Mouse (Mus musculus) hindbrain, embryonic 12.5 days (tissue): Measurements from ENCODE around the gene Gpalpp1. TPM values are rescaled to one million over a fixed set of nuclear protein-coding genes. Genes with fewer than 3 reads are reported as not detected.
A peak's percentile ranks its signal among the peaks of the same experiment; 100 is the strongest.

ENCODE experiments used
- ATAC-seq: fragments of 200-750 bp; cut with Nextera tagmentation; 2 replicates; pipeline ENCODE4 v1.8.0; 2017; ENCODE audit warnings: moderate TSS enrichment; ENCODE audit not compliant: low FRiP score
- H3K27ac ChIP-seq: fragments of 300-500 bp; sonication (generic); 2 replicates; pipeline ENCODE4 v1.5.1; 2016; ENCODE audit warnings: mild to moderate bottlenecking
- H3K27me3 ChIP-seq: fragments of 300-500 bp; sonication (generic); 2 replicates; pipeline ENCODE4 v1.6.1; 2016; ENCODE audit warnings: mild to moderate bottlenecking
- H3K36me3 ChIP-seq: fragments of 300-500 bp; sonication (generic); 2 replicates; pipeline ENCODE4 v1.6.1; 2016; ENCODE audit warnings: mild to moderate bottlenecking
- H3K4me1 ChIP-seq: fragments of 300-500 bp; sonication (generic); 2 replicates; pipeline ENCODE4 v1.6.1; 2016
- H3K4me2 ChIP-seq: fragments of 300-500 bp; sonication (generic); replicated peaks from 2 replicates; pipeline ENCODE4 v1.6.1; 2016; ENCODE audit warnings: mild to moderate bottlenecking
- H3K4me3 ChIP-seq: fragments of 300-500 bp; sonication (generic); 2 replicates; pipeline ENCODE4 v1.5.1; 2016; ENCODE audit warnings: mild to moderate bottlenecking
- H3K9ac ChIP-seq: fragments of 300-500 bp; sonication (generic); 2 replicates; pipeline ENCODE4 v1.6.1; 2016; ENCODE audit warnings: mild to moderate bottlenecking, moderate library complexity
- H3K9me3 ChIP-seq: fragments of 300-500 bp; sonication (generic); replicated peaks from 2 replicates; pipeline ENCODE4 v1.6.1; 2016; ENCODE audit warnings: mild to moderate bottlenecking
- WGBS: fragments of 180-500 bp; shearing (Covaris S2); methylation state at CpG from one replicate; pipeline ENCODE4 v1.1.7; 2016; 5-methylcytosine and 5-hydroxymethylcytosine counted together
- polyA plus RNA-seq: library from polyadenylated mRNA; unstranded; fragments of >200 nt; fragmentation: Nextera tagmentation; extraction: Ambion mirVana; gene quantifications from 2 replicates; pipeline ENCODE4 v1.2.1, GENCODE M21; 2016

The Gpalpp1 gene
- 18.5 and 18.8 TPM in 2 replicates for polyA plus RNA-seq

- Histone ChIP-seq H3K36me3 (peaks cover 24% of the 10 kb centered on the region), H3K4me3 (peak within 1 kb of the TSS; percentile 71), H3K4me2 (peak within 1 kb of the TSS; percentile 90), H3K9ac (peak within 1 kb of the TSS; percentile 70), H3K27me3 (no peaks in the 10 kb centered on the region), H3K27ac (peak within 1 kb of the TSS; percentile 68), H3K9me3 (no peaks in the 10 kb centered on the region), H3K4me1 (peaks cover 22% of the 10 kb centered on the region)
- WGBS = under 1% methylated on average over 69 of the region's 69 CpGs
- ATAC-seq = peak; percentile 99
Observed at GRCm38 (mm10) chr14:76110396-76111221, at the start of gene Gpalpp1, which contains the start of gene Nufip1. Gpalpp1 (minus strand) TSS chr14:76110760. Nufip1 (plus strand) TSS chr14:76110891.

- H3K9ac ChIP-seq = no peak overlapping the region
- no peak overlapping the region for H3K4me3 ChIP-seq
- no peaks in the 10 kb centered on the region for H3K27me3 ChIP-seq
- H3K27ac ChIP-seq = no peak overlapping the region
- ATAC-seq = no peak
- 61% methylated on average over 5 of the region's 5 CpGs for WGBS
- peaks cover 2% of the 10 kb centered on the region for H3K4me1 ChIP-seq
- no peaks in the 10 kb centered on the region for H3K36me3 ChIP-seq
- H3K4me2 ChIP-seq = no peak overlapping the region
- H3K9me3 ChIP-seq = peaks cover 4% of the 10 kb centered on the region
Observed at GRCm38 (mm10) chr14:76158192-76158785, 47.7 kb upstream of the Gpalpp1 start.

- H3K27ac ChIP-seq = no peak overlapping the region
- no peaks in the 10 kb centered on the region for H3K36me3 ChIP-seq
- H3K9me3 ChIP-seq = no peaks in the 10 kb centered on the region
- ATAC-seq = no peak
- H3K9ac ChIP-seq = no peak overlapping the region
- H3K4me1 ChIP-seq = peaks cover 13% of the 10 kb centered on the region
- 22% methylated on average over 6 of the region's 6 CpGs for WGBS
- H3K27me3 ChIP-seq = no peaks in the 10 kb centered on the region
- H3K4me2 ChIP-seq = no peak overlapping the region
- H3K4me3 ChIP-seq = no peak overlapping the region
Observed at GRCm38 (mm10) chr14:76153828-76154227, 43.3 kb upstream of the Gpalpp1 start.

- H3K9ac ChIP-seq = peak overlapping the region; percentile 35; the same call in 1 of the 2 replicates
- ATAC-seq = peak; percentile 14; the same call in 1 of the 2 replicates
Observed at GRCm38 (mm10) chr14:76153003-76153675, 42.6 kb upstream of the Gpalpp1 start.

GRCm38 (mm10) chr14:76152162-76153002, 41.8 kb upstream of the Gpalpp1 start:
- peak; percentile 96 for ATAC-seq
- peak overlapping the region; percentile 59 for H3K4me3 ChIP-seq
- H3K4me2 ChIP-seq = peak overlapping the region; percentile 63
- WGBS = under 1% methylated on average over 41 of the region's 41 CpGs
- peaks cover 13% of the 10 kb centered on the region for H3K4me1 ChIP-seq
- peak overlapping the region; percentile 96 for H3K27ac ChIP-seq
- H3K27me3 ChIP-seq = no peaks in the 10 kb centered on the region
- H3K9me3 ChIP-seq = no peaks in the 10 kb centered on the region
- no peaks in the 10 kb centered on the region for H3K36me3 ChIP-seq
- peak overlapping the region; percentile 81 for H3K9ac ChIP-seq

More at GRCm38 (mm10) chr14:76153003-76153675, 42.6 kb upstream of the Gpalpp1 start:
- peak overlapping the region; percentile 82 for H3K27ac ChIP-seq
- no peaks in the 10 kb centered on the region for H3K36me3 ChIP-seq
- peak overlapping the region; percentile 63 for H3K4me2 ChIP-seq
- no peaks in the 10 kb centered on the region for H3K9me3 ChIP-seq
- no peaks in the 10 kb centered on the region for H3K27me3 ChIP-seq
- peaks cover 13% of the 10 kb centered on the region for H3K4me1 ChIP-seq
- peak overlapping the region; percentile 59 for H3K4me3 ChIP-seq
- WGBS = 4% methylated on average over 24 of the region's 24 CpGs

- peak overlapping the region; percentile 63 for H3K4me2 ChIP-seq
- H3K4me1 ChIP-seq = peaks cover 13% of the 10 kb centered on the region
- H3K27me3 ChIP-seq = no peaks in the 10 kb centered on the region
- peak overlapping the region; percentile 96 for H3K27ac ChIP-seq
- ATAC-seq = no peak
- no peaks in the 10 kb centered on the region for H3K36me3 ChIP-seq
- no peaks in the 10 kb centered on the region for H3K9me3 ChIP-seq
- H3K9ac ChIP-seq = peak overlapping the region; percentile 81; the same call in 1 of the 2 replicates
- H3K4me3 ChIP-seq = peak overlapping the region; percentile 59
- 3% methylated on average over 10 of the region's 10 CpGs for WGBS
Observed at GRCm38 (mm10) chr14:76151820-76152161, 41.2 kb upstream of the Gpalpp1 start.

GRCm38 (mm10) chr14:76151011-76151410, 40.5 kb upstream of the Gpalpp1 start:
- Histone ChIP-seq H3K4me1 (peaks cover 15% of the 10 kb centered on the region), H3K36me3 (no peaks in the 10 kb centered on the region), H3K4me3 (no peak overlapping the region), H3K27ac (no peak overlapping the region), H3K9me3 (no peaks in the 10 kb centered on the region), H3K9ac (no peak overlapping the region), H3K4me2 (no peak overlapping the region), H3K27me3 (no peaks in the 10 kb centered on the region)
- WGBS = 75% methylated on average over 2 of the region's 2 CpGs
- no peak for ATAC-seq

- no peak overlapping the region for H3K27ac ChIP-seq
Observed at GRCm38 (mm10) chr14:76150499-76150898, 39.9 kb upstream of the Gpalpp1 start.

GRCm38 (mm10) chr14:76149531-76150179, 39.1 kb upstream of the Gpalpp1 start:
- H3K27me3 ChIP-seq = no peaks in the 10 kb centered on the region
- 36% methylated on average over 13 of the region's 13 CpGs for WGBS
- H3K27ac ChIP-seq = no peak overlapping the region
- peaks cover 15% of the 10 kb centered on the region for H3K4me1 ChIP-seq
- no peak overlapping the region for H3K4me3 ChIP-seq
- no peak overlapping the region for H3K9ac ChIP-seq
- no peak for ATAC-seq
- no peaks in the 10 kb centered on the region for H3K9me3 ChIP-seq
- peak overlapping the region; percentile 25 for H3K4me2 ChIP-seq
- H3K36me3 ChIP-seq = no peaks in the 10 kb centered on the region

More at GRCm38 (mm10) chr14:76150499-76150898, 39.9 kb upstream of the Gpalpp1 start:
- Histone ChIP-seq H3K4me3 (no peak overlapping the region), H3K9ac (no peak overlapping the region), H3K36me3 (no peaks in the 10 kb centered on the region), H3K4me1 (peaks cover 15% of the 10 kb centered on the region), H3K4me2 (no peak overlapping the region), H3K9me3 (no peaks in the 10 kb centered on the region), H3K27me3 (no peaks in the 10 kb centered on the region)
- WGBS = 82% methylated on average over 11 of the region's 11 CpGs
- no peak for ATAC-seq

- Histone ChIP-seq H3K4me1 (peaks cover 13% of the 10 kb centered on the region), H3K27ac (no peak overlapping the region), H3K4me2 (no peak overlapping the region), H3K4me3 (no peak overlapping the region), H3K9me3 (no peaks in the 10 kb centered on the region), H3K9ac (no peak overlapping the region), H3K36me3 (no peaks in the 10 kb centered on the region), H3K27me3 (no peaks in the 10 kb centered on the region)
- no peak for ATAC-seq
- 89% methylated on average over 10 of the region's 10 CpGs for WGBS
Observed at GRCm38 (mm10) chr14:76148294-76148693, 37.7 kb upstream of the Gpalpp1 start.

GRCm38 (mm10) chr14:76147061-76147460, 36.5 kb upstream of the Gpalpp1 start:
- Histone ChIP-seq H3K9ac (no peak overlapping the region), H3K27me3 (no peaks in the 10 kb centered on the region), H3K9me3 (no peaks in the 10 kb centered on the region), H3K36me3 (no peaks in the 10 kb centered on the region), H3K4me2 (no peak overlapping the region), H3K27ac (no peak overlapping the region), H3K4me3 (no peak overlapping the region), H3K4me1 (peaks cover 7% of the 10 kb centered on the region; the same call in 1 of the 2 replicates)
- WGBS = 79% methylated on average over 6 of the region's 6 CpGs
- ATAC-seq = no peak
